Mouse (Mus musculus): Measurements from ENCODE around the gene Zfp318.

- TF ChIP-seq CTCF (IDR thresholded peaks at IDR 0.05), result no peak
- TF ChIP-seq EP300 (IDR thresholded peaks at IDR 0.05), result no peak
These were observed 62.7 kb downstream of the Zfp318 start for GRCm38 (mm10) chr17:46446264-46446663.

All from lung, postnatal 0 days (tissue).